Mouse (Mus musculus): ENCODE measurements around the gene Usp30.

DNA sequence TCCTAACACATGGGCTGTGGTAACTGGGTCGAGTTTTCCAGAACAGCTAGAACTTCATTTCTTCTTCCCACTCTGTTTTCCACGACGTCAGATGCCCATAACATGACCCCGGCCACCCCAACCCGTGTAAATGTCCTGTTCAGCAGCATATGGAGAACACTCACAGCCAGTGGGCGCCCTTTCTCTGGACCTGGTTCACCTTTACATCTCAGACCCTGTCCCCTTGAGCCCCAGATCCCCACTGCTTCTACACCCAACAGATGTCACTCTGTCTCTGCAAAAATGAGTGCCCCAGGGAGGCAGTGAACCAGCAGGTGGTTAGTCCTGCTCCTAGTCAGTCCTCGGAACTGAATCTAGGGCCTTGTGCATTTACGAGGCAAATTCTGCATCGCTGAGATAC, 2.7 kb downstream of the Usp30 start:
- no peak for TF ChIP-seq BHLHE40 (IDR thresholded peaks at IDR 0.05; ENCODE audit: borderline replicate concordance, low read depth, low read length)
- TF ChIP-seq ETS1 (IDR thresholded peaks at IDR 0.05; ENCODE audit: low read depth, low read length): no peak
- no peak for TF ChIP-seq HCFC1 (IDR thresholded peaks at IDR 0.05; ENCODE audit: low read depth, low read length)
- TF ChIP-seq POLR2A (IDR thresholded peaks at IDR 0.05; ENCODE audit: control insufficient read depth in 1 of 2, insufficient read depth in 1 of 2, low read depth in 1 of 2, low read length in 2 of 2, poor library complexity in 1 of 2): no peak
- TF ChIP-seq MAFK (IDR thresholded peaks at IDR 0.05; ENCODE audit: borderline replicate concordance, low read depth, low read length): no peak
- TF ChIP-seq CTCF (IDR thresholded peaks at IDR 0.05 in 2 of 3, conservative IDR thresholded peaks at IDR 0.05 in 1 of 3; ENCODE audit: control insufficient read depth in 1 of 3, insufficient read depth in 1 of 3, low read depth in 2 of 3, low read length in 3 of 3, poor library complexity in 1 of 3, severe bottlenecking in 1 of 3): no peak
- TF ChIP-seq MXI1 (IDR thresholded peaks at IDR 0.05; ENCODE audit: low read depth, low read length): no peak
- no peak for TF ChIP-seq ZC3H11A (IDR thresholded peaks at IDR 0.05; ENCODE audit: low read depth, low read length)
- TF ChIP-seq POLR2AphosphoS5 (IDR thresholded peaks at IDR 0.05; ENCODE audit: borderline replicate concordance, low read depth, low read length): no peak
- no peak for TF ChIP-seq EP300 (IDR thresholded peaks at IDR 0.05; ENCODE audit: low read depth in 1 of 2, low read length in 2 of 2)
- TF ChIP-seq MEF2A (IDR thresholded peaks at IDR 0.05; ENCODE audit: extremely low read depth, insufficient replicate concordance, low read depth, low read length, poor library complexity, severe bottlenecking): no peak
- TF ChIP-seq MAX (IDR thresholded peaks at IDR 0.05; ENCODE audit: low read length): no peak

Measured in MEL (cell line).